ENCODE assay signal across 8 mouse cellular contexts in genomic region chr11:120216540-120217324, GRCm38 (mm10). TPM values are rescaled to one million over a fixed set of nuclear protein-coding genes. Genes with fewer than 3 reads are reported as not detected.
DNase-seq lines count a peak whose midpoint lies in the region; ATAC-seq and TF ChIP-seq lines count a peak whose summit lies in the region.

No protein-coding gene starts in this region.

- H3K9ac ChIP-seq in lung, postnatal 0 days (replicated peaks; ENCODE audit: low read depth) = no peak overlapping the region; the same call in 1 of the 2 replicates
- peak overlapping the region; percentile 17 for H3K9ac ChIP-seq in hindbrain, embryonic 14.5 days
- H3K9ac ChIP-seq in liver, embryonic 13.5 days = no peak overlapping the region

- no peaks in the 10 kb centered on the region for H3K9me3 ChIP-seq in lung, postnatal 0 days (ENCODE audit: low read length)
- H3K9me3 ChIP-seq in hindbrain, embryonic 14.5 days (ENCODE audit: control insufficient read depth, low read length) = 0 out of 2 replicates have a peak, but pooled peaks cover 8% of the 10 kb centered on the region
- no peaks in the 10 kb centered on the region; the same call in 1 of the 2 replicates for H3K9me3 ChIP-seq in liver, embryonic 13.5 days (replicated peaks)

- peak; percentile 49 for DNase-seq in lung, postnatal 0 days (ENCODE audit: low spot score)
- no peak for DNase-seq in lung, postnatal 25 days (ENCODE audit: low spot score)
- peak; percentile 77 for DNase-seq in hindbrain, embryonic 14.5 days (ENCODE audit: low spot score)
- no peak for DNase-seq in liver, embryonic 13.5 days
- DNase-seq in retina, postnatal 1 day = peak; percentile 96
- DNase-seq in left cerebral cortex, postnatal 25 days (ENCODE audit: low spot score in 2 of 2) = no peak
- DNase-seq in thymus, adult 18-20 months = no peak

- H3K4me1 ChIP-seq in lung, postnatal 0 days (ENCODE audit: insufficient read depth, low read depth, low read length) = peaks cover 14% of the 10 kb centered on the region
- peaks cover 35% of the 10 kb centered on the region for H3K4me1 ChIP-seq in hindbrain, embryonic 14.5 days (replicated peaks; ENCODE audit: control insufficient read depth, insufficient read depth, low read length)
- H3K4me1 ChIP-seq in liver, embryonic 13.5 days (replicated peaks) = peaks cover 54% of the 10 kb centered on the region

- no peaks in the 10 kb centered on the region for H3K36me3 ChIP-seq in lung, postnatal 0 days (ENCODE audit: insufficient read depth, low read length)
- no peaks in the 10 kb centered on the region for H3K36me3 ChIP-seq in hindbrain, embryonic 14.5 days (replicated peaks; ENCODE audit: control insufficient read depth, insufficient read depth)
- H3K36me3 ChIP-seq in liver, embryonic 13.5 days = no peaks in the 10 kb centered on the region; the same call in 1 of the 2 replicates

- 24% methylated on average over 11 of the region's 11 CpGs for WGBS in lung, postnatal 0 days
- WGBS in hindbrain, embryonic 14.5 days = 7% methylated on average over 11 of the region's 11 CpGs
- WGBS in liver, embryonic 13.5 days (ENCODE audit: insufficient replicate concordance) = 15% methylated on average over 11 of the region's 11 CpGs

- H3K27ac ChIP-seq in lung, postnatal 0 days (ENCODE audit: low read length) = peak overlapping the region; percentile 60
- H3K27ac ChIP-seq in hindbrain, embryonic 14.5 days = peak overlapping the region; percentile 90
- peak overlapping the region; percentile 37 for H3K27ac ChIP-seq in liver, embryonic 13.5 days

- TF ChIP-seq CTCF in lung, postnatal 0 days (IDR thresholded peaks at IDR 0.05) = no peak

- no peak for TF ChIP-seq EP300 in lung, postnatal 0 days (IDR thresholded peaks at IDR 0.05)

- H3K4me2 ChIP-seq in lung, postnatal 0 days (replicated peaks; ENCODE audit: low read depth, low read length) = no peak overlapping the region
- peak overlapping the region; percentile 6; the same call in 1 of the 2 replicates for H3K4me2 ChIP-seq in hindbrain, embryonic 14.5 days (replicated peaks)
- no peak overlapping the region for H3K4me2 ChIP-seq in liver, embryonic 13.5 days

- no peak overlapping the region for H3K4me3 ChIP-seq in lung, postnatal 0 days (ENCODE audit: low read depth, low read length)
- no peak overlapping the region for H3K4me3 ChIP-seq in hindbrain, embryonic 14.5 days (replicated peaks; ENCODE audit: low read length)
- H3K4me3 ChIP-seq in liver, embryonic 13.5 days (replicated peaks) = no peak overlapping the region

- ATAC-seq in lung, postnatal 0 days = peak; percentile 61
- ATAC-seq in hindbrain, embryonic 14.5 days (ENCODE audit: low FRiP score) = peak; percentile 86
- ATAC-seq in liver, embryonic 13.5 days (ENCODE audit: low read depth) = peak; percentile 39
- ATAC-seq in CD4-positive, CD25-positive, alpha-beta regulatory T cell, adult 4 months = no peak

- no peaks in the 10 kb centered on the region for H3K27me3 ChIP-seq in lung, postnatal 0 days (replicated peaks; ENCODE audit: insufficient read depth, low read length)
- no peaks in the 10 kb centered on the region for H3K27me3 ChIP-seq in hindbrain, embryonic 14.5 days (ENCODE audit: control insufficient read depth, insufficient read depth, low read length)
- H3K27me3 ChIP-seq in liver, embryonic 13.5 days = peaks cover 31% of the 10 kb centered on the region

- intact Hi-C loops in left cerebral cortex, postnatal 25 days (cut with DNase I) = no loop called here

RNA-seq across cellular contexts. Expression of gene Bahcc1, which starts 16.0 kb away (rescaled TPM):
- 5.9 and 6.6 TPM in 2 replicates for polyA plus RNA-seq in lung, postnatal 0 days (2015; fragmentation: Nextera tagmentation; extraction: Ambion mirVana)
- 15.9 and 16.3 TPM in 2 replicates for polyA plus RNA-seq in hindbrain, embryonic 14.5 days (2014; fragmentation: Nextera tagmentation; extraction: Ambion mirVana)
- polyA plus RNA-seq in liver, embryonic 13.5 days (2015; fragmentation: Nextera tagmentation; extraction: Ambion mirVana) = 1.3 and 1.4 TPM in 2 replicates
- not detected for polyA plus RNA-seq in CD4-positive, CD25-positive, alpha-beta regulatory T cell, adult 4 months (2017; shearing (Covaris generic))
- total RNA-seq in left cerebral cortex, postnatal 25 days (2021) = 10 to 100 TPM; 16.3 to 21.9 TPM

Comparison
In these comparisons a context has a peak if more than half of its experiments do, and no peak if none do; other contexts are left out.
1. DNase-seq: peak in lung, postnatal 0 days (single experiment), hindbrain, embryonic 14.5 days (single experiment) and retina, postnatal 1 day (single experiment); none in lung, postnatal 25 days (single experiment), liver, embryonic 13.5 days (single experiment), left cerebral cortex, postnatal 25 days (0 of 2) and thymus, adult 18-20 months (0 of 2).
2. H3K27ac ChIP-seq: peak in every context shown above with its lines; median percentile 90 in hindbrain, embryonic 14.5 days; 60 in lung, postnatal 0 days; 37 in liver, embryonic 13.5 days.